Mouse (Mus musculus): ENCODE results near the gene Swsap1. TPM values are rescaled to one million over a fixed set of nuclear protein-coding genes. Genes with fewer than 3 reads are reported as not detected.
A peak's percentile ranks its signal among the peaks of the same experiment; 100 is the strongest.

Swsap1 gene
- polyA plus RNA-seq, 1 experiment from 2014 or later, result 8.1 TPM

- Histone ChIP-seq H3K4me3 (ENCODE audit: low read length) (no peak overlapping the region), H3K9ac (ENCODE audit: low read depth, low read length) (no peak overlapping the region), H3K27me3 (replicated peaks; ENCODE audit: control insufficient read depth, insufficient read depth, low read length) (no peaks in the 10 kb centered on the region), H3K27ac (ENCODE audit: low read depth, low read length) (no peak overlapping the region), H3K36me3 (ENCODE audit: control insufficient read depth, insufficient read depth, low read length) (peaks cover 25% of the 10 kb centered on the region), H3K9me3 (ENCODE audit: control insufficient read depth, low read length) (no peaks in the 10 kb centered on the region), H3K4me2 (ENCODE audit: low read length) (no peak overlapping the region), H3K4me1 (ENCODE audit: control insufficient read depth, insufficient read depth, low read depth, low read length) (peaks cover under 1% of the 10 kb centered on the region; the same call in 1 of the 2 replicates)
- 21% methylated on average over 23 of the region's 23 CpGs for WGBS
- no peak for ATAC-seq
These were observed 11.3 kb upstream of the Swsap1 start for GRCm38 (mm10) chr9:21944267-21944666.

GRCm38 (mm10) chr9:21947540-21948130 lies 7.9 kb upstream of the Swsap1 start:
- Histone ChIP-seq H3K9me3 (ENCODE audit: control insufficient read depth, low read length) (no peaks in the 10 kb centered on the region), H3K36me3 (ENCODE audit: control insufficient read depth, insufficient read depth, low read length) (peaks cover 13% of the 10 kb centered on the region; the same call in 1 of the 2 replicates), H3K4me2 (ENCODE audit: low read length) (no peak overlapping the region), H3K9ac (ENCODE audit: low read depth, low read length) (no peak overlapping the region), H3K27ac (ENCODE audit: low read depth, low read length) (no peak overlapping the region), H3K27me3 (replicated peaks; ENCODE audit: control insufficient read depth, insufficient read depth, low read length) (no peaks in the 10 kb centered on the region), H3K4me3 (ENCODE audit: low read length) (no peak overlapping the region), H3K4me1 (ENCODE audit: control insufficient read depth, insufficient read depth, low read depth, low read length) (no peaks in the 10 kb centered on the region)
- no peak for ATAC-seq
- WGBS, result 12% methylated on average over 28 of the region's 28 CpGs

GRCm38 (mm10) chr9:21948146-21948545 lies 7.4 kb upstream of the Swsap1 start:
- Histone ChIP-seq H3K27me3 (replicated peaks; ENCODE audit: control insufficient read depth, insufficient read depth, low read length) (no peaks in the 10 kb centered on the region), H3K4me1 (ENCODE audit: control insufficient read depth, insufficient read depth, low read depth, low read length) (no peaks in the 10 kb centered on the region), H3K27ac (ENCODE audit: low read depth, low read length) (no peak overlapping the region), H3K36me3 (ENCODE audit: control insufficient read depth, insufficient read depth, low read length) (peaks cover 13% of the 10 kb centered on the region; the same call in 1 of the 2 replicates), H3K4me3 (ENCODE audit: low read length) (no peak overlapping the region), H3K9ac (ENCODE audit: low read depth, low read length) (no peak overlapping the region), H3K4me2 (ENCODE audit: low read length) (no peak overlapping the region), H3K9me3 (ENCODE audit: control insufficient read depth, low read length) (no peaks in the 10 kb centered on the region)
- 52% methylated on average over 8 of the region's 8 CpGs for WGBS
- ATAC-seq, result no peak

GRCm38 (mm10) chr9:21948790-21949189 lies 6.8 kb upstream of the Swsap1 start:
- Histone ChIP-seq H3K27me3 (replicated peaks; ENCODE audit: control insufficient read depth, insufficient read depth, low read length) (no peaks in the 10 kb centered on the region), H3K27ac (ENCODE audit: low read depth, low read length) (no peak overlapping the region), H3K4me1 (ENCODE audit: control insufficient read depth, insufficient read depth, low read depth, low read length) (no peaks in the 10 kb centered on the region), H3K4me2 (ENCODE audit: low read length) (no peak overlapping the region), H3K36me3 (ENCODE audit: control insufficient read depth, insufficient read depth, low read length) (peaks cover 13% of the 10 kb centered on the region; the same call in 1 of the 2 replicates), H3K4me3 (ENCODE audit: low read length) (no peak overlapping the region), H3K9ac (ENCODE audit: low read depth, low read length) (no peak overlapping the region), H3K9me3 (ENCODE audit: control insufficient read depth, low read length) (no peaks in the 10 kb centered on the region)
- no peak for ATAC-seq
- 66% methylated on average over 6 of the region's 6 CpGs for WGBS

GRCm38 (mm10) chr9:21950322-21950721 lies 5.2 kb upstream of the Swsap1 start:
- ATAC-seq, result no peak
- Histone ChIP-seq H3K36me3 (ENCODE audit: control insufficient read depth, insufficient read depth, low read length) (peaks cover 13% of the 10 kb centered on the region; the same call in 1 of the 2 replicates), H3K27ac (ENCODE audit: low read depth, low read length) (no peak overlapping the region), H3K4me2 (ENCODE audit: low read length) (no peak overlapping the region), H3K9me3 (ENCODE audit: control insufficient read depth, low read length) (no peaks in the 10 kb centered on the region), H3K4me1 (ENCODE audit: control insufficient read depth, insufficient read depth, low read depth, low read length) (peaks cover 3% of the 10 kb centered on the region; the same call in 1 of the 2 replicates), H3K27me3 (replicated peaks; ENCODE audit: control insufficient read depth, insufficient read depth, low read length) (no peaks in the 10 kb centered on the region), H3K4me3 (ENCODE audit: low read length) (no peak overlapping the region), H3K9ac (ENCODE audit: low read depth, low read length) (no peak overlapping the region)
- WGBS, result 21% methylated on average over 11 of the region's 11 CpGs

GRCm38 (mm10) chr9:21951977-21952376 lies 3.6 kb upstream of the Swsap1 start:
- peaks cover 8% of the 10 kb centered on the region for H3K4me1 ChIP-seq (ENCODE audit: control insufficient read depth, insufficient read depth, low read depth, low read length)
- H3K9ac ChIP-seq (ENCODE audit: low read depth, low read length), result no peak overlapping the region
- H3K9me3 ChIP-seq (ENCODE audit: control insufficient read depth, low read length), result no peaks in the 10 kb centered on the region
- H3K27ac ChIP-seq (ENCODE audit: low read depth, low read length), result no peak overlapping the region
- H3K27me3 ChIP-seq (replicated peaks; ENCODE audit: control insufficient read depth, insufficient read depth, low read length), result no peaks in the 10 kb centered on the region
- 85% methylated on average over 3 of the region's 3 CpGs for WGBS
- ATAC-seq, result no peak
- peaks cover 8% of the 10 kb centered on the region; the same call in 1 of the 2 replicates for H3K36me3 ChIP-seq (ENCODE audit: control insufficient read depth, insufficient read depth, low read length)
- no peak overlapping the region for H3K4me2 ChIP-seq (ENCODE audit: low read length)
- no peak overlapping the region for H3K4me3 ChIP-seq (ENCODE audit: low read length)

GRCm38 (mm10) chr9:21953600-21953999 lies 2.0 kb upstream of the Swsap1 start:
- Histone ChIP-seq H3K36me3 (ENCODE audit: control insufficient read depth, insufficient read depth, low read length) (no peaks in the 10 kb centered on the region), H3K9ac (ENCODE audit: low read depth, low read length) (no peak overlapping the region), H3K4me1 (ENCODE audit: control insufficient read depth, insufficient read depth, low read depth, low read length) (peaks cover 8% of the 10 kb centered on the region), H3K4me2 (ENCODE audit: low read length) (no peak overlapping the region), H3K27me3 (replicated peaks; ENCODE audit: control insufficient read depth, insufficient read depth, low read length) (no peaks in the 10 kb centered on the region), H3K27ac (ENCODE audit: low read depth, low read length) (peak overlapping the region; percentile 23; the same call in 1 of the 2 replicates), H3K9me3 (ENCODE audit: control insufficient read depth, low read length) (no peaks in the 10 kb centered on the region), H3K4me3 (ENCODE audit: low read length) (no peak overlapping the region)
- no peak for ATAC-seq
- 10% methylated on average over 3 of the region's 3 CpGs for WGBS

GRCm38 (mm10) chr9:21954635-21955034 lies 920 bp upstream of the Swsap1 start:
- Histone ChIP-seq H3K4me3 (ENCODE audit: low read length) (no peak overlapping the region), H3K27me3 (replicated peaks; ENCODE audit: control insufficient read depth, insufficient read depth, low read length) (peaks cover 8% of the 10 kb centered on the region), H3K36me3 (ENCODE audit: control insufficient read depth, insufficient read depth, low read length) (no peaks in the 10 kb centered on the region), H3K4me1 (ENCODE audit: control insufficient read depth, insufficient read depth, low read depth, low read length) (peaks cover 8% of the 10 kb centered on the region), H3K9ac (ENCODE audit: low read depth, low read length) (no peak overlapping the region), H3K9me3 (ENCODE audit: control insufficient read depth, low read length) (no peaks in the 10 kb centered on the region), H3K4me2 (ENCODE audit: low read length) (no peak overlapping the region), H3K27ac (ENCODE audit: low read depth, low read length) (no peak overlapping the region)
- ATAC-seq, result no peak
- 83% methylated on average over 3 of the region's 3 CpGs for WGBS

GRCm38 (mm10) chr9:21955225-21955569 lies 358 bp upstream of the Swsap1 start:
- Histone ChIP-seq H3K4me3 (ENCODE audit: low read length) (peak overlapping the region; percentile 69), H3K36me3 (ENCODE audit: control insufficient read depth, insufficient read depth, low read length) (no peaks in the 10 kb centered on the region), H3K27ac (ENCODE audit: low read depth, low read length) (peak overlapping the region; percentile 97), H3K4me1 (ENCODE audit: control insufficient read depth, insufficient read depth, low read depth, low read length) (peaks cover 8% of the 10 kb centered on the region), H3K9me3 (ENCODE audit: control insufficient read depth, low read length) (no peaks in the 10 kb centered on the region), H3K9ac (ENCODE audit: low read depth, low read length) (peak overlapping the region; percentile 53), H3K27me3 (replicated peaks; ENCODE audit: control insufficient read depth, insufficient read depth, low read length) (peaks cover 12% of the 10 kb centered on the region), H3K4me2 (ENCODE audit: low read length) (peak overlapping the region; percentile 60)
- ATAC-seq, result peak; percentile 63
- WGBS, result 3% methylated on average over 18 of the region's 18 CpGs
